Mouse (Mus musculus) yolk sac, embryonic 10.5 days (tissue): ENCODE results near the gene Heatr5b.

ENCODE experiments used
- DNase-seq: peaks from one replicate; pipeline ENCODE4 v3.0.0-alpha.2; 2017; ENCODE audit warnings: low spot score

Gene Heatr5b

DNA sequence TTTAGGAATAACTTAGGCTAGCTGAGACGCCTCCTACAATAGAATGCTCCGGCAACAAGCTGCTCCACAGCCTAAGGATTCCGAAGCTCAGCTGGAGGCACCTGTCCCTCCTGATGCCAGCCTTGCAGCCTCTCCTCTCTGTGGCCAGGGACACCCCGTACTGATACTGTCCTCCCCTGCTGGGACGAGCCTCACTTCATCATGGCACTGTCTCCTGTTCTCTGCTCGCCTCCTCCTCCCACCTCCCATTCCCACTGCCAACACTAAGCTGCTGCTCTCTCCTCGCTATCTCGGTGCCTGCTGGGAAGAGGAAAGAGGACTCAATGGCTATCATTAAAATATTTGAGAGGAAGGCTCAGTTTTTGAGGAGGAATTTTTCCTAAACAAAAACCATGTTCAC, 67.6 kb downstream of the Heatr5b start:
- no peak for DNase-seq

DNA sequence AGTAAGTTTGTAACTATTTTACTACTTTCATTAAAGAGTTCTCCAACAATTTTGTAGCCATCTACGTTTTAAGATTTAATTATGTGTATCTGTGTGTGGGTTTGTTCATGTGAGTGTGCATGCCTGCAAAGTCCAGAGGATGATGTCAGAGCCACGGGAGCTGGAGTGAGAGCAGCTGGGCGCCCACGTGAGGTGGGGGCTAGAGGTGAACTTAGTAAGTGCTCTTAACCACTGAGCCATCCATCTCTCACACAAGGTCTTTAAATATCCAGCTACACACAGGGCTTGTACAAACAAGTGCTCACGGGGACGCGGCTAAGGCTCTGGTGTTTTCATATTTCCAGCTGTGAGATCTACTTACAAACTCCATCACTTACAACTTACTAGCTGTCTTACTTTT, 69.1 kb downstream of the Heatr5b start:
- DNase-seq: no peak

DNA sequence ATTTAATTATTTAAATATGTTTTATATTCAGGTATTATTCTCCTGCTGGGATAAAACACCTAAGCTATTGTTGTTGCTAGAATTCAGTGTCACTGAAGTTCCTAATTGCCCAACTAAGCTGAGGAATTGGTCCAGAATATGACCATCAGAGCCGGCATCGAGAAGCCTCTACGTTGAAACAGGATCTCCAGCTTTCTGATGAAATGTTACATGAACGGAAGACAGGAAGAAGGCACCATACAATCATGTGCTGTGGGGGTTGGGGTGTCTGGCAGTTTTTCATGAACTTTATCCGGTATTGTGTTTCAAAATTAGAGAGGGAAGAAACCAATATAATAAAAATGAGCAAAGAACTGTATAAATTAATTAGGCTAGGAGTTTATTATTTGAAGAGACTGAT, 71.9 kb downstream of the Heatr5b start:
- no peak for DNase-seq

DNA sequence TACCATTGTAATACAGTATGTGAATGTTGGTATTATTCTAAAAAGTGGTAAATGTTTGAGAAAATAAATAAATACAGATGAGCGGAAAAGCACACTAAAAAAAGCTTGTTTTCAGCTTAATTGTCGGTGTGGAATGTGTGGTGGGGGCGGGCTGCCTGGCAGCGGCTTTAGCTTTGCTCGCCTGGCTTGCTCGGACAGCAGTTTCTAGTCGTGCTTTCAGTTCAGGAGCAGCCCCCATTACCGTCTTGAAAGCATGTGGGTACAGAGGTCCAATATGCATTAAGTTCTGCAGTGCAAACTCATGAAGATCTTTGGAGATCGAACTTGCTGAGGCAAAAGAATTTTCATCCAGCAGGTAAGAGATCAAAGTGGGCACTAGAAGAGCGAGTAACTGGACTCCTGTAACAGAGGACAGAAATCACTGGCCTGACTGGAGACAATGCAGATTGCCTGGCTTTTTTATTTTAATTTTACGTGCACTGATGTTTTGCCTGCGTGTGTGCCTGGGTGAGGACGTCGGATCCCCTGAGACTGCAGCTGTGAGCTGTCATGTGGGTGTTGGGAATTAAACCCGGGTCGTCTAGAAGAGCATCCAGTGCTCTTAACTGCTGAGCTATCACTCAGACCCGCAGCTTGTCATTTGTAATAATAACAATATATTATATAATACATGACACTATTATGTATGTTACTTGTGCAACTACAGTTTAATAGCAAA, 82.1 kb downstream of the Heatr5b start:
- DNase-seq: no peak

DNA sequence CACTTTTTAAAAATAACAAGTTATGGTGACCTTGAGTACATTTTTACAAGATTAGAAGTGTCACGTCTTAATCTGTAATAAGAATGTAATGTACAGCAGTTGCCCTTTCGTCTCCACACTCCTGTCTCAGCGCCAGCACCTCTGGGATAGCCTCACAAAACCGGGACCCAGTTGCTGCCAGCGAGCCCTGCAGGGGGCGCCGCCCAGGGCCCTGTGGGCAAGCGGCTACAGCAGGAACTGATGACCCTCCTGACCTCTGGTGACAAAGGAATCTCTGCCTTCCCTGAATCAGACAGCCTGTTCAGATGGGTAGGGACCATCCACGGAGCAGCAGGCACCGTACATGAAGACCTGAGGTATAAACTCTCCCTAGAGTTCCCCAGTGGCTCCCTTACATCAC, 83.1 kb downstream of the Heatr5b start:
- no peak for DNase-seq

DNA sequence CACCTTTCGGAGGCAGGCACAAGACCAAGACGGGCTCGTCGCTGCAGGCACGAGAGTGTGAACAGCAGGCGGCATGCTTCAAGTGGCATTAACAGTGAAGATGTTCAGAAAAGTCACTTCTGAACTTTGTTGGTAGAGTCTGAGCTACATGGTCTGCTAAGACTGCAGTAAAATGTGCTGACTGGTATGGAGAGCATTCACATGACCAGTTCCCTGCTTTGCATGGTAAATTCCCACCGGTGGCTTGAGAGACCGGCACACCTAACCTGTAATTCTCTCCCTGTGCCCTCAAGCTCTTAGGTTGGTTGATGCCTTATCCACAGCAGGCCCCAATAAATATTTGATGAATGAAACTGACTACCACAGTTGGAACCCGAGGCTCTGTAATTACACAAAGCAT, 86.7 kb downstream of the Heatr5b start:
- DNase-seq: no peak

DNA sequence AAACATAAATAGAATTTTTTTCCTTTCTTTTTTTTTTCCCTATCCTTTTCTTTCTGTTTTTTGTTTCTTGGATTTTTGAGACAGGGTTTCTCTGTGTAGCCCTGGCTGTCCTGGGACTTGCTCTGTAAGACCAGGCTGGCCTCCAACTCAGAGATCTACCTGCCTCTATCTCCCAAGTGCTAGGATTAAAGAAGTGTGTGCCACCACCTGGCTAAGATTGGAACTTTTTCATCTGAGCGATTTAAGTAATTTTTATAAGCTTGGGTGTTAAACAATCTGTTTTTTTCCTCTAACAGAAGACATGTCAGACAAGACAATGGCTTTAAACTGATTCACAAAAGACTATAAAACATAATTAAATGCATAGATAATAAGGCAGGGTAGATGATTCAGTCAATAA, 96.7 kb downstream of the Heatr5b start:
- no peak for DNase-seq

DNA sequence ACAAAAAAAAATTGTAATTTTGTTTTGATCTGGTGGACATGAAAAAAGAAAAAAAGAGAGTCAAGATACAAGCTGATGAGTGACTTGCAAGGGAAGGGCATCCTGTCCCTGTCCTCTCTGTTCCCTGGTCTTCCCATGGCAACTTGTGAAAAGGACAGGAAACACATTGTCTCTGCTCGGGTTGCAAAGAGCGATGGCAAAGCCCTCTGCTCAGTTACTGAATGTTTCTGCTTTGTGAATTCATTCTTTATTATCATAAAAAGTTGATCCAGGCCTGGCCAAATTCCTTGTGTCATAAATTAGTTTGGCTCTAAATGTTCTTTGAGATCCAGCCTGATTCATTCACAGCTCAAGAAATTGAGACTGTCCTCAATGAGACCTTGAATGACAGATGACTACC, 97.4 kb downstream of the Heatr5b start:
- no peak for DNase-seq

DNA sequence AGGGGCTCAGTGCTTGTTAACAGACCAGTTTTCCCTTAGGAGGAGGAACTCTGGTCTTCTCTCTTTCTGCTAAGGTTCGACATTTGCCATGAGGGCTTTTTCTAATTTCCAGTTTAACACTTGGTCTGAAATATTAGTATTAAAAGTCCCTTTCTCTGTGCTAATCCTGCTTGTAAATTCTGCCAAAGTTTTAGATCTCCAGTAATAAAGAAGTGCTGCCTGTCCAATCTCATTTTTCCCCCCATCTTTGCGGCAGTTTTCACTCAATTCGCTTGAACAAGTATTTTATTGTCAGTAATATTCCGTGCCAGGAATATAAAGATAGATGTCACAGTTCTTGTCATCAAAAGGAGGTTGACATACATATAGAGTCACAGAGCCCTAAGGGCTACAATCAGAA, 98.1 kb downstream of the Heatr5b start, which contains the start of gene Strn:
TSS of gene Strn (minus strand) at position 101 of the 400 bp plus-strand sequence.
- DNase-seq: no peak

DNA sequence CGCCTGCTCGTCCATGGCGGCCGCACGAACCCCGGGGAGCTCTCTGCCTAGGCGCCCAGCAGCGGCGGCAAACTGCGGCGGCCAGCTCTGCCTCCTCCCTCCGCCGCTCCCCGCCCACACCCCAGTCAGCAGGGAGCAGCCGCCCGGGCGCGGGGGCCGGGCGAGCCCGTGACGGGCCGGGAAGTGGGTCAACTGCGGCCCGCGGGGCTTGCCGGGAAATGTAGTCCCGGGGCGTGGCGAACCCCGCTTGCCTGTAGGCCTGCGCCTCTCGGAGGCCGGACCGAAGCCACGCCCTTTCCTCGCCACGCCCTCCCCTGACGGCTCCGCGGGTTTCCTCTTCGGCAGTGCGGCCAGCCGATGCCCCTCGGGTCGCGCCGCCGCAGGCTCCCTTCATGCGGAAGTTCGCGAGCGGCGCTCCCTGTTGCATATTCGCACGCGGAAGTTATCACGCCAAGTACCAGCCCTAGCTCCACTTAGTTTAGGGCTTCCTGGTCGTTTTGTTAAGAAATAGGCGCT, 98.6 kb downstream of the Heatr5b start:
- DNase-seq: peak; percentile 98

DNA sequence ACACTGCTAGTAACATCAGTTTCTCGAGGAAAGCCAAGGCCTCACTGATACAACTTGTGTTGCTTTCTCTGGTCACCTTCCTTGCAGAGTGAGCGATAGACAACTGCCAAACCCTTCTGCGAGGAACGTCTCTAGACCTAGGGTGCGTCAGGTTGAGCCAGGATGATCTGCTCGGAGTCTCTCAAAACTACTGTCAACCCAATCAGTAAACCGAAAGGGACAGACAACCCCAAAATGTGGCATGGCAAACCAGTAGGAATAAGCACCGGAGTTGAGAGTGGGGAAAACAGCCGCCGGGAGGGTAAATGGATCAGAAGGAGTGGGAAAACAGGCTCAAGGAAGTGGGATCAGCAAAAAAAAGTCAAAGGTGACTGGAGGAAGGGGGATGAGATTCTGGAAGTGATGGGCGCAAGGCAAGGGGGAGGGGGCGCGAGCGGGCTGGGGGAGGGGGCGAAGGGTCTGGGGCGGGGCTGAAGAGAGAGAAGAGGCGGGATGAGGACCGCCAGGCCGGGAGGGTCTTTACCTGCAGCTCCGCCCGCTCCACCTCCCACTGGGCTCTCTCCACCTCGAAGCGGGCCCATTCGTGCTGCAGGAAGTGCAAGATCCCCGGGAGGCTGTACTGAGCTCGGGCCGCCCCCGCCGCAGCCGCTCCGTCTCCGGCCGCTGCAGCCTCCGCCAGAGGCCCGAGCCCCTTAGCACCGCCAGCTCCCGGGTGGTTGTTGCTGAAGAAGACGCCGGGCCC, 99.3 kb downstream of the Heatr5b start:
- no peak for DNase-seq

DNA sequence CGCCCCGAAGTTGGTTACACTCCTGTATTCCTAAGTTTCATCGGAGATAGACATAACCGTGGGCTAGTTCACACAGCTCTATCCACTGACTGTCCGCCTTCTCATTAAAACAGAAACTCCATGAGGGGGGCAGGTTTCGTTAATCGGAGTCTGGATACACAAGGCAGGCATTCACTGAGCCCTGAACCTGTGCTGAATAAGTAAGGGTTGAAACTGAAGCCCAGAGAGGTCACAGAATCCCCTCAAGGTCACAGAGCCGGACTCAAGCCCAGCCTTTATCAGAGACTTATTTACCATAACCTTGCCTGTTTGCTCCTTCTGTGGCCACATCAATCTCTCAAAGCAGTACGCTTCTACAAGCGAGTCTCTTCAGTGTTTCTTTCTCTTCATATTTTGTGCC, 100.4 kb downstream of the Heatr5b start:
- DNase-seq: no peak

DNA sequence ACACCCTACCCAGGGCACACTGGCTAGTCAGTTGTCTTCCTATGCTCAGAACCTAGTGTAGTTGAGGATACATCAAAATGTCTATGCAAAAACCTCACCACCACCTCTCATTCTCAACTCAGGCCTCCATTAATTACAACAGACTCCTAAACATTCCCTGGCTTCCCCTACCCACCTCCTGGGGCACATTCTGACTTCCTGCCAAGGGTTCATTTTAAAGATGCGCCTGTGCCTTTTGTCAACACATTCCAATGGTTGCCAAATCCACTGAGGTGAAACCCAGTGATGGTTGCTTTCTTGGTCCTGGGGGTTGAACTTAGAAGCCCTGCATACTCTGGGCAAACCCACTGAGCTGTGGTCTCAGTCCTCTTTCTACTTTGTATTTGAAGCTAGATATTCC, 103.1 kb downstream of the Heatr5b start:
- no peak for DNase-seq

DNA sequence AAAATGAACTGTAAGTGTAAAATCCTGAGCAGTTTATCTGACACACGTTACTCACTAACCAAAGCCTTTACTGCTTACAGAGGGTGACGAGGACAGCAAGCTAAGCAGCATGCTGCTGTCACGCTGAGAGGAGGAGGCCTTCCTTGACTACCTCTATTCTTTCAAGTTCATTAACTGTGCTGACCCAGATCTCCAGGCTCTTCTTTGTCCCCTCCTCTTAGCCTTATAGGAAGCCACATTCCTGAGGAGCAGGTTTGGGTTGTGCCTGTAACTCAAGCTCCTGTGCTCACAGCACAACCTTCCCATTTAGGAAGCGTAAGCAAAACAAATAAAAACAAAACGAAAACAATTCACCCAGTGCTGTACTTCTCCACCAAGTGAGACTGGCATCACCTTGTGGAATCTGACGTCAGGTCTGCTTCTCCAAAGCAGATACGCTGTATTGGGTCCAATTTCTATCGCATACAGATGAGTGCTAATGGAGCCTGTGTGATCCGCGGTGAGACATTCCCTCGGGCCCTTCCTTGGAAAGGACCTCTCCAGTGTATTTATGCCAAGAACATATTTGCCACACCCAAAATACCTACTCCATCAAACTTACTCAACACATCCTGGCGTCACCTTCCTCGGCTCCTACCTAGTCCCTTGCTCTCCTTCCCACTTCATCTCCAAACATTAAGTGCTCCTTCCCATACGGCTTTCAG, 108.3 kb downstream of the Heatr5b start:
- DNase-seq: no peak

DNA sequence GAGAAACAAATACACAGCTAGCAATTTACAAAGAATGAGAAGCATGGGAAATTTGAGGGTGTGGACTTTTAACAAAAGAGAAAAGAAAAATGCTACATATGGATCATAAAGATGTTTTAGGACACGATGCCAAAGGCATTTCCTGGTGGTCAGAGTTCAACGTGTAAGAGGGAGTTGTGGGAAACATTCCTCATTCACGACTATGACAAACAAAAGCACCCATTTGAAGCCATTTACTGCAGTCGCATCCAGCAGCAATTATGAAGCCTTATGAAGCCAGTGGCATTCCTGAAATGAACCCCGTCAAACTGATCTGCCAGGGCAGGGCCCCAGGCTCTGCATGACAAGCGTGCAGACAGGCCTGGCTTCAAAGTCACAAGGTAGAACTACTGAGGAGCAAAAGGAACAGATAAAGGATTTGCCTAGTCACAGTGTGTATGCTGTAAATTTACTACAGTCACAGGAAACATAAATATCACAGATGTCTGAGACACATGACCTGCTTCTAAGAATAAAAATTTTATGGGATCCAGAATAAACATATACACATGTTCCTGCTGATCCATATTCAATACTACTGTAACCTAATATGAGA, 110.6 kb downstream of the Heatr5b start:
- DNase-seq: no peak

DNA sequence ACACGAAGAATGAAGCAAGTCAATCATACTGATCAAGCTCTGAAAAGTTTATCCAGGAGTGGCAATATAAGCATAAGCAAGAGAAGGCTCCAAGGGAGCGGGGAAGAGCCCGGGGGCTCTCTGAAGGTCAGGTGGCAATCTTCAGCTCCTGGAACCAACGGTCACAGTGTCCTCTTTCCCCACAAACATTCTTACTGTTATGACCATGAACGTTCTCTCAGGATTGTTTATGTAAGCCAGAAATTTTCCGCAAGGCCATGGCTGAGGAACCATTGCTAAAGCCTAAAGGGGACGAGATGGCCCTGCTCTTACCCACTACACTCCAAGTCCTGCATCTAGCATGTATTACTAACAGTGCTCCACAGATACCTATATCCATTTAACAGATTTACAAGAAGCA, 113.5 kb downstream of the Heatr5b start:
- DNase-seq: no peak

DNA sequence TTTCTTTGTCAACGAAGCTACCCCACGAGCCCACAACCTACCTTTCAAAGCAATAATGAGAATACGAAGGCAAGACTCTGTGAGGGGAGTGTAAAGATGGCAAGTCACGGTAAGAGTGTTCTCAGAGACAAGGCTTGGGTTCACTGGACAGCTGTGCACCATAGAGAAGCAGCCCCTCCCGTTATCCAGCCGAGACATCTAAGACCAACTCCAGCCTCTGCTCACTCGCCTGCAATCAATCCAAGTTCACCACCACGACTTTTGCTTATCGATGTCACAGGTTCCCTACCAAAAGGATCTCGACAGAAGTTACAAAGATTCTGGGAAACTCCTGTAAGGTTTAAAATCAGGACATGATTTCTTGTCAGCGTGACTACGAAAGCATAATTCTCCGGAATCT, 116.1 kb downstream of the Heatr5b start:
- no peak for DNase-seq

DNA sequence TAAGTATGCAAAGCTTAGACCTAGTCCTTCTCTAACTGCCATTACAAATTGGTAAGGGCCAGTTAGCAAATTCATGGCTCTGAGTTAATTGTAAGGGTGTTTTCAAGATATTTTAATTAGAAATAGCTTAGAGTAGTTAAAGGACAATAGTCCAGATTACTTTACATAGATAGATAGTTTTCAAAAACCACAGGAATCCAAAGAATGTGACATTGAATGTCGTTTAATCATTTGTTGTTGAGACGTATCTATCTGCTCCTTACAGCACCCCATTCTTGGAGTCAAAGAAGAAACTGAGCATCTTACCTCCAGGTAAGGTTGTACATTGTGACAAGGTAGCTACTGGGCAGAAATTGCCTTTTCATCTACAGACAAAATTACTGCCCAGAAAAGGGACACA, 124.9 kb downstream of the Heatr5b start:
- no peak for DNase-seq

DNA sequence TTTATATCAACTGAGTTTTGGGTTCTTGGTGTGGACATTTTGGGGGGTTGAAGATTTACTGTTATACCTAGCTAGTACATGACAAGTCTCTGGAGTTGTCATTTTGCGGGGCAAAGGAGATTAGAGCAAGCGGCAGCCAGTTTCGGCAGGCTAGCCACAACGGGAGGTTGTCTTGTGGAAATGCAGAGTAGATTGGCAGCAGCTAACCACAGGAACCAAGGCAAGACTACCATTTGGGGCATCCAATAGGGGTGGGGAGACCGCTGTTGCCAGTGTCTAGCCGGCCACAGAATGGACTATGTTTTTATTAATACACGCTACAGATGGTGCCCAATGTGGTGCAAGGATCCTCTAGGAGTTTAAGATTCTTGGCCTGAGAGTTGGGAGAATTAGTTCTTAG, 126.7 kb downstream of the Heatr5b start:
- no peak for DNase-seq

DNA sequence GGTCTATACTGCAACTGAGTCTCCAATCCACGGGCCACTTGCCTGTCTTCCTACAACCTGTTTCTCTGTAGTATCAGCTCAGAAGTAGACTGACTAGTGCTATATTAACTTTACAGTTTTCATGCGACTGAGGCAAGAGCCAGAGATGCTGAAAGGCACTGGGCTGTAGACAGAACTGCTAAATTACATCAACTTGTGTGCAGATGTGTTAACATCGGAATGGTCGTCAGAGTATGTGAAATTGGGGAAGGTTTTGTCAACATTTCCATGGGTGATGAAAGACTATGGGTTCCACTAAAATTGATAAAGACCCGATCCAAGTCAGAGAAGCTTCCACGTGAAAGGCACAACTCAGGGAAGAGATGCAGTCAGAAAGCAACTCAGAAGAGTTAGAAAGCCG, 132.2 kb downstream of the Heatr5b start:
- no peak for DNase-seq
